Mouse (Mus musculus) heart, postnatal 25 days (tissue): ENCODE results near the gene Col6a4. TPM values are rescaled to one million over a fixed set of nuclear protein-coding genes. Genes with fewer than 3 reads are reported as not detected.

Experiments used
- DNase-seq: peaks from one replicate; pipeline ENCODE4 v3.0.0; 2022; ENCODE audit warnings: low spot score
- intact Hi-C: fragments of 180-260 bp; cut with DNase I; formaldehyde crosslinking; loops from one replicate; pipeline ENCODE4 v1.15.1; 2025
- total RNA-seq, 2 experiments: library from RNA; stranded (reverse); gene quantifications; 2 replicates each; pipeline ENCODE4 v1.2.3; 2021

The Col6a4 gene
- total RNA-seq, 2 experiments from 2014 or later: not detected

DNA sequence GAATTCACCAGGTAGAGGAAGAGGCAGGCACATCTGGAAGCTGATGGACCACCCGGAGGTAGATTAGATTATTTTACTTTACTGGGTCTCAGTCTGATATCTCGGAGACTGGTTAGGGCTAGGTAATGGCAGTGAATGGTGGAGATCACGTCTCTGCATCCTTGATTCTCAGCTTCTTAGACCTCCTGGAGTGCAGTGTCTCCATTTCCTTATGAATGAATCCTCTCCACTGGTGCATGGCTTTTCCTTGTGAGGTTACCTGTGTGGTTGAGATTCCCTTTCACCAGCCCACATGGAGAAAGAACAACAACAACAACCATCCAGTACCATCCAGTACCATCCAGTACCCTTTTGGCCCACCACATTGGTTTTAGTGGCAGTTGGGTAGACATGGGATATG lies 124.6 kb downstream of the Col6a4 start:
- intact Hi-C loops: no loop called here
- no peak for DNase-seq

DNA sequence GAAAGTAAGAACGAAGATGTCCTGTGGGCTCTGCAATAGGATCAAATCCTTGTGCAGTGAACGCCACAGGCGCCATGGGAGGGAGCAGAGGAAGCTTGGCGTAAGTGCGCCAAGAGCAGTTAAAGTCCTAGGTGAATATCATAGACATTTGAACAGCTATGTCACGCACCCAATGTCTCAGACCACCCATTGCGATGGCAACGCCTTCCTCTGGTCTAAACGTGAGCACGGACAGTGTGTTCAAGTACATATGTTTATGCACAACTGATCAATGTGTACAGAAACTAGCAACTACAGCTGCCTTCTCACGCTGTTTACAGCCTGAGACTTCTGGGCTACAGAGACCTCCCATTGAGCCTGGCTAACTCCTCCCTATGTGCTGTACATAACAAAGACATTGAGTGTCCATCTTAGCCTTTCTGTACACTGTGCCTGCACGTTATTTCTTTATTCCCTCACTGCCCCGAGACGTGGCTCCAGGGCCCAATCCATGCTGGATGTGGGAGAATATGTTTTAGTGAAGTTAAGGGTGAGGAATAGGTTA lies 125.2 kb downstream of the Col6a4 start:
- no peak for DNase-seq
- intact Hi-C loops: no loop called here

GRCm38 (mm10) chr9:105970901-105971300 lies 125.7 kb downstream of the Col6a4 start:
- intact Hi-C loops: no loop called here

GRCm38 (mm10) chr9:105967976-105968375 lies 128.6 kb downstream of the Col6a4 start:
- intact Hi-C loops: no loop called here
- no peak for DNase-seq

More at GRCm38 (mm10) chr9:105970901-105971300, 125.7 kb downstream of the Col6a4 start:
- DNase-seq: no peak

DNA sequence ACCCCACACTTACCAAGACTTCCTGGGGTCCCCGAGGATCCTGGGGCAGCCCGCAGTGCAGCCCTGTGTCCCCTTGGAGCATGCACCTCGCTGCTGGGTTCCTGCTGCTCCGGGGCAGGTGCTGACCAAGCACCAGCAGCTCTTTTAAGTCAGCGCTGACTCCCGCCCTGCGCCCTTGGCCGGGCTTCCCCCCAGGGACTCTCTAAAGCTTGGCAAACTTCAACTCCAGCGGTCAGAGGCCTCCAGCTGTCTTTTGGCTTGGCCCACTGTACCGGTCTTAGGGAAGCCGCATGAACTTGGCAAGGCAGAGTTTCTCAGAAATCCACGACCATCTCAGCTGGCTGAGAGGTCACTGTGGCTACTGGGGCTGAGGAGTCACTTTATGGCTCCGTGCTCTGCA lies 136.1 kb downstream of the Col6a4 start, which contains the start of gene Col6a5:
TSS of gene Col6a5 (minus strand) at position 111 of the 400 bp plus-strand sequence.
- intact Hi-C loops: no loop called here
- DNase-seq: peak; percentile 40

DNA sequence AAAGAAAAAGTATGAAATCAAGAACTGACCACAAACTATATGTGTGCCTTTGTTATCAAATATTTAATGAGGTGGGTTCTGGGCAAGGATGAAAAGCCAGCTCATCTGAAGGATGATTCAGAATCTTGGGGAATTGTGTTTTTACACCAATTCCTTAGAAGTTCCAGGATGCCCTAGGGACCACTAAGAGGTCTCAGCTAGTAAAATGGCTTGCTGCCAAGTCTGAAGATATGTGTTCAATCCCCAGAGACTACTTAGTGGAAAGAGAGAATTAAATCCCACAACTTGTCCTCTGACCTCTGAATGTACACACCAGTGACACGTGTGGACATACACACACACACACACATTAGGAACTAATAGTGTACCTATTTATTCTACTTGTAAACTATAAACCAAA lies 137.5 kb downstream of the Col6a4 start:
- intact Hi-C loops: no loop called here

GRCm38 (mm10) chr9:105949755-105950154 lies 146.8 kb downstream of the Col6a4 start:
- intact Hi-C loops: no loop called here
- no peak for DNase-seq

More for the DNA sequence above, 137.5 kb downstream of the Col6a4 start:
- DNase-seq: no peak

GRCm38 (mm10) chr9:105947577-105947976 lies 149.0 kb downstream of the Col6a4 start:
- intact Hi-C loops: no loop called here
- no peak for DNase-seq

Other genes with a start within 250 kb of the Col6a4 start
- under 1 TPM; 0.16 to 0.28 TPM for gene Col6a5, start 136.1 kb downstream of the Col6a4 start, total RNA-seq
- 1 to 10 TPM; 1.7 to 2.1 TPM for gene Glyctk, start 61.4 kb upstream of the Col6a4 start, total RNA-seq
- gene Wdr82, start 74.1 kb upstream of the Col6a4 start, total RNA-seq: 10 to 100 TPM; 42.6 to 45.8 TPM
- 10 to 100 TPM; 10.0 to 12.2 TPM for gene Ppm1m, start 103.0 kb upstream of the Col6a4 start, total RNA-seq
- 100 to 1,000 TPM; 160 to 189 TPM for gene Twf2, start 106.3 kb upstream of the Col6a4 start, total RNA-seq
- gene Tlr9, start 125.8 kb upstream of the Col6a4 start, total RNA-seq: under 1 TPM; 0.52 to 0.64 TPM
- 100 to 1,000 TPM; 571 to 593 TPM for gene Alas1, start 151.9 kb upstream of the Col6a4 start, total RNA-seq
- gene Poc1a, start 184.3 kb upstream of the Col6a4 start, total RNA-seq: 1 to 10 TPM; 3.3 to 3.4 TPM